Mouse (Mus musculus): ENCODE results near the gene Atp8b4.

DNA sequence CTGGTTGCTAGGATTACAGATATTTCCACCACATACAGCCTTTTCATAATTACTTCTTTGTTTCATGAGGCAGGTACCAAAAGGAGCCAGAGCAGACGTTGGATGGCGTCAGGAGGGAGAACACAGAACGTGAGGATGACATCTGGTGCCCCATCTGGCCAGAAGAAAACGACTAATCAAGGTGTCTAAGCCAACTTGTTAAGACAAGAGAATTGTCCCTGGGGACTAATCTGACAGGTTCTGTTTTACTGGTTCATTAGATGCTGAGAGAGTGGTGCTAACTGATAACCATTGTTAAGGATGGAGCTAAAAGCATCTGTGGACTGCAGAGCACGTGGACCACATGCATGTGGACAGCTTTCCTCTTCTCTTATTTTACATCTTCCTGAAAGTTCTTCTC is 7.8 kb downstream of the Atp8b4 start:
- TF ChIP-seq MAX (IDR thresholded peaks at IDR 0.05) = no peak
- no peak for TF ChIP-seq CTCF (IDR thresholded peaks at IDR 0.05; ENCODE audit: control insufficient read depth, insufficient read depth, insufficient read length)
